Mouse (Mus musculus) embryonic facial prominence, embryonic 12.5 days (tissue): ENCODE data around the gene Tspan33. TPM values are rescaled to one million over a fixed set of nuclear protein-coding genes. Genes with fewer than 3 reads are reported as not detected.
"Not testable (repeated sequence)": the region's sequence is repeated elsewhere in the genome, so short reads cannot be mapped to it uniquely, and the experiment has no call there.

ENCODE experiments used
- ATAC-seq: fragments of 200-750 bp; cut with Nextera tagmentation; 2 replicates; pipeline ENCODE4 v1.8.0; 2017; ENCODE audit not compliant: insufficient number of reproducible peaks, insufficient read depth, low FRiP score, low TSS enrichment
- H3K27ac ChIP-seq: fragments of 300-500 bp; sonication (generic); 2 replicates; pipeline ENCODE4 v1.5.1; 2016; ENCODE audit warnings: mild to moderate bottlenecking
- H3K27me3 ChIP-seq: fragments of 300-500 bp; sonication (generic); 2 replicates; pipeline ENCODE4 v1.6.1; 2016; ENCODE audit warnings: mild to moderate bottlenecking, moderate library complexity
- H3K36me3 ChIP-seq: fragments of 300-500 bp; sonication (generic); 2 replicates; pipeline ENCODE4 v1.6.1; 2016; ENCODE audit warnings: mild to moderate bottlenecking
- H3K4me1 ChIP-seq: fragments of 300-500 bp; sonication (generic); 2 replicates; pipeline ENCODE4 v1.6.1; 2016
- H3K4me2 ChIP-seq: fragments of 300-500 bp; sonication (generic); replicated peaks from 2 replicates; pipeline ENCODE4 v1.6.1; 2016; ENCODE audit warnings: mild to moderate bottlenecking, moderate library complexity
- H3K4me3 ChIP-seq: fragments of 300-500 bp; sonication (generic); 2 replicates; pipeline ENCODE4 v1.5.1; 2016; ENCODE audit warnings: mild to moderate bottlenecking
- H3K9ac ChIP-seq: fragments of 300-500 bp; sonication (generic); 2 replicates; pipeline ENCODE4 v1.6.1; 2016; ENCODE audit warnings: mild to moderate bottlenecking, moderate library complexity
- H3K9me3 ChIP-seq: fragments of 300-500 bp; sonication (generic); 2 replicates; pipeline ENCODE4 v1.6.1; 2016; ENCODE audit warnings: mild to moderate bottlenecking, moderate library complexity
- WGBS: fragments of 180-500 bp; shearing (Covaris S2); methylation state at CpG from one replicate; pipeline ENCODE4 v1.1.7; 2016; 5-methylcytosine and 5-hydroxymethylcytosine counted together
- polyA plus RNA-seq: library from polyadenylated mRNA; unstranded; fragments of >200 nt; fragmentation: Nextera tagmentation; extraction: Ambion mirVana; gene quantifications from 2 replicates; pipeline ENCODE4 v1.2.1, GENCODE M21; 2016

Tspan33 gene
- polyA plus RNA-seq, 1 experiment from 2014 or later, result 5.6 TPM

DNA sequence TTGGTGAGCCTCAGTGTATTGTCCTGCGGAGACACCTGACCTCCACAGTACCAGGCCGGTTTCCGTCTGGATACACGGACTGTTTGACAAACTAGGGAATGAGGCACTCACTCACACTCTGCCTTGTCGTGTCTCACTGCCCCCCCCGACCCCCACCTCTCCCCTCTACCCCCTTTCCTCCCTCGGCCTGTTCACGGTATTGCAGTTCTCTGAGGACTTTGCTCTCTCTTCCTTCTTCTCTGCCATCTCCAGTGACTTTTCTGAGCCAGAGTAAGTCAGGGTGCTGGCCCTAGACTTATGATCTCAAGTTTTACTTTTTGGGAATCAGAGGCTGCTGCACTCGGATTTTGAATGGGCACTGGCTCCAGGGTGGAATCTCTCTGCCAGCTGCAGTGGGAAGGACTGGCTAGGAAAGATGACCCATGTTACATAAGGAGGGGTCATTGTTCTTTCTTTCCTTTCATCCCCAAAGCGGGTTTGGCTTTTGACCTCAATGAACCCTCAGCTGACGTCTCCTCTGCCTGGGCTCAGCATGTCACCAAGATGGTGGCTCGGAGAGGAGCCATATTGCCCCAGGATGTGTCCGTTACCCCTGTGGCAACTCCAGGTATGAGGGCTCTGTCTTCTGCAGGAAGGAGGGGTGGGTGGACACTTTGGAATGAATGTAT is 65.1 kb downstream of the Tspan33 start:
- Histone ChIP-seq H3K4me1 (no peaks in the 10 kb centered on the region), H3K4me3 (no peak overlapping the region), H3K9me3 (no peaks in the 10 kb centered on the region), H3K4me2 (no peak overlapping the region), H3K27me3 (no peaks in the 10 kb centered on the region), H3K27ac (no peak overlapping the region), H3K36me3 (peaks cover 65% of the 10 kb centered on the region), H3K9ac (no peak overlapping the region)
- 84% methylated on average over 13 of the region's 13 CpGs for WGBS
- ATAC-seq, result no peak

DNA sequence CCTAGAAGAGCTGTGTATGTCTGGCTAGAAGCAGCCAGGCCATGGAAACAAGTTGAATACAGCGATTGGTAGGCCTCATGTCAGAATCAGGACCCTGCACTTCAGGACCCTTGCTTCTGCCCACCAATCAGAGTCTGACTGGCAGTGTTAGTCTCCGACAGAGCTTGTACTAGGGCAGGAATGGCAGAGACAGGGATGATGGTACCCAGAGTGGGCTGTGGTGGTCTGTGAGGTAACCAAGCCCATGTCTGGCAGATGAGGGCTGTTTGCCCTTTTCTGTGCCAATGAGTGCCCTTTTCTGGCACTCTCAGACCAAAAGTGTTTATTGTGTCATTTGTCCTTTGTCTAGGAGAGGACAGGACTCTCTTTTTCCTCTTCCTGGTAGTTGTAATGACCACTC is 66.4 kb downstream of the Tspan33 start:
- not testable (repeated sequence) for H3K27ac ChIP-seq, ATAC-seq, H3K27me3 ChIP-seq, H3K9ac ChIP-seq, H3K4me3 ChIP-seq, H3K9me3 ChIP-seq, H3K4me1 ChIP-seq, H3K4me2 ChIP-seq
- H3K36me3 ChIP-seq, result peaks cover 53% of the 10 kb centered on the region
- WGBS, result 97% methylated on average over 2 of the region's 2 CpGs

DNA sequence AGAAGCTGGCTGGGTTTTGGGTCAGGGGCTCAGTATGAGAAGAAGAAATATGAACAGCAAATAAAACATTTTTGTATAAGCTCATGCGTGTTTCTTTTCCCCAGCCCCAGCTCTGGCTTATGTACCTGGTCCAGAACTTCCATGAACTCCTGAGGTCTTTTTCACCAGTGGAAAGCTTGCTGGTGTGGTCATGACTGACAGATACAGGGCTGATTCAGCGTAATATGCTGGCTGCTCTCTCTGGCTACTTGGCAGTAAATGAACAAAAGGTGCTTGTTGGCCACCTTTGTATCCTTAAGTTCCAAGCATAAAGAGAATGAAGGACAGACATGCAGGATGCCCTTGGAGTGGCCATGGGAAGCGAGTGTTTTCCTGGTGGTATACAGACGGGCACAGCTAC is 67.3 kb downstream of the Tspan33 start:
- H3K36me3 ChIP-seq, result peaks cover 46% of the 10 kb centered on the region
- whole genome bisulfite sequencing, result 88% methylated on average over 4 of the region's 4 CpGs

DNA sequence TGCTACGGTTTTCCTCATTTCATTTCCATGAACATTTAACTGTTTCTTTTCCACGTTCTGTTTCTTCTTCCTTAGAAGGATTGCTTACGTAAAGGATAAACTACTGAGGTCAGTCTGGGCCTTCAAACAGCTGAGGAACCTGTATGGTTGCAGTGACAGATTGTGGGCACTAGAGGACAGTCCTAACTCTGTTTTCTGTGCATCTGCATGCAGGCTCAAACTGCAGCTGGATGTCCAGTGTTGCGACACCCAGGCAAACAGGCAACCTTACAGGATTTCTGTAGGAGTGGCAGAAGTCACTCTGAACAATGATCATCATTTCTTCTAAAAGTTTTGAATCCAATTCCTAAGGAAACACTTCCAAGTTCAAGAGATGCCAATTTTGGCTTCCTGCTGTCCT is 68.5 kb downstream of the Tspan33 start:
- WGBS, result 69% methylated on average over 4 of the region's 4 CpGs
- H3K9ac ChIP-seq, result no peak overlapping the region
- no peak overlapping the region for H3K4me3 ChIP-seq
- H3K36me3 ChIP-seq, result peaks cover 34% of the 10 kb centered on the region
- no peak overlapping the region for H3K27ac ChIP-seq
- no peaks in the 10 kb centered on the region for H3K9me3 ChIP-seq
- H3K4me2 ChIP-seq, result no peak overlapping the region
- no peaks in the 10 kb centered on the region for H3K27me3 ChIP-seq
- ATAC-seq, result no peak
- no peaks in the 10 kb centered on the region for H3K4me1 ChIP-seq

More for the DNA sequence above, 67.3 kb downstream of the Tspan33 start:
- Histone ChIP-seq H3K4me2 (no peak overlapping the region), H3K9me3 (no peaks in the 10 kb centered on the region), H3K27ac (no peak overlapping the region), H3K9ac (no peak overlapping the region), H3K27me3 (no peaks in the 10 kb centered on the region), H3K4me1 (no peaks in the 10 kb centered on the region), H3K4me3 (no peak overlapping the region)
- no peak for ATAC-seq

DNA sequence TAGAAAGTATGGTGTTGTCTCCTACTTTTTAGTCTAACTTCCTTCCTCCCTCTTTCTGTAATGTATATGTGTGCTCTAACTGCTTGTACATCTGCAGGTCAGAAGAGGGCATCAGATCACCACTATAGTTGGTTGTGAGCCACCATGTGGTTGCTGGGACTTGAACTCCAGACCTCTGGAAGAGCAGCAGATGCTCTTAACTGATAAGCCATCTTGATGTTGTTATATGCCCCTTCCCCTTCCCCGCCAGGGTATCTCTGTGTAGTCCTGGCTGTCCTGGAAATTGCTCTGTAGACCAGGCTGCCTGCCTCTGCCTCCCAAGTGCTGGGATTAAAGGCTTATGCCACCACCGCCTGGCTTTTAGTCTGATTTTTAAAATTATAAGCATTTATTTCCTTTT is 72.9 kb downstream of the Tspan33 start:
- Histone ChIP-seq H3K9me3 (no peaks in the 10 kb centered on the region), H3K9ac (no peak overlapping the region), H3K4me1 (0 out of 2 replicates have a peak, but pooled peaks cover 9% of the 10 kb centered on the region), H3K36me3 (no peaks in the 10 kb centered on the region), H3K27ac (no peak overlapping the region), H3K4me2 (no peak overlapping the region), H3K27me3 (no peaks in the 10 kb centered on the region), H3K4me3 (no peak overlapping the region)
- WGBS, result 79% methylated on average over 2 of the region's 2 CpGs
- ATAC-seq, result no peak

Other genes with a start within 250 kb of the Tspan33 start
- gene Atp6v1f, start 226.5 kb upstream of the Tspan33 start, polyA plus RNA-seq, result 196 and 217 TPM in 2 replicates
- gene Atp6v1fnb, start 222.8 kb upstream of the Tspan33 start, polyA plus RNA-seq, result 0.36 and 0.41 TPM in 2 replicates
- gene Kcp, start 186.3 kb upstream of the Tspan33 start, polyA plus RNA-seq, result 40.6 and 41.3 TPM in 2 replicates
- 2.7 and 3.1 TPM in 2 replicates for gene Irf5, start 167.6 kb upstream of the Tspan33 start, polyA plus RNA-seq
- 98.7 and 102 TPM in 2 replicates for gene Tnpo3, start 84.3 kb upstream of the Tspan33 start, polyA plus RNA-seq
- gene Smo, start 41.3 kb downstream of the Tspan33 start, polyA plus RNA-seq, result 69.1 and 70.5 TPM in 2 replicates
- gene Ahcyl2, start 73.8 kb downstream of the Tspan33 start, polyA plus RNA-seq, result 20.5 and 21.4 TPM in 2 replicates
- 1.0 and 1.1 TPM in 2 replicates for gene Strip2, start 222.8 kb downstream of the Tspan33 start, polyA plus RNA-seq